Mouse (Mus musculus): Measurements from ENCODE around the gene As3mt. TPM values are rescaled to one million over a fixed set of nuclear protein-coding genes. Genes with fewer than 3 reads are reported as not detected.

As3mt gene
- total and polyA plus RNA-seq, 3 experiments = 30.7 to 52.1 (median 43.3) TPM

- Histone ChIP-seq H3K27me3 (replicated peaks) (no peaks in the 10 kb centered on the region), H3K9me3 (replicated peaks; ENCODE audit: low read length) (no peaks in the 10 kb centered on the region), H3K27ac (ENCODE audit: insufficient read depth, low read depth) (no peak overlapping the region), H3K36me3 (replicated peaks in 1 of 2; ENCODE audit: control insufficient read depth in 1 of 2, insufficient read depth in 1 of 2, low read length in 1 of 2) (peaks cover 25 to 75% of the 10 kb centered on the region in 2 experiments), H3K4me3 (replicated peaks in 1 of 3; ENCODE audit: low read depth in 2 of 3, low read length in 2 of 3, poor library complexity in 1 of 3) (no peak overlapping the region), H3K9ac (ENCODE audit: insufficient read depth, low read depth) (no peak overlapping the region), H3K4me1 (ENCODE audit: control insufficient read depth in 1 of 2, insufficient read depth in 2 of 2) (peaks cover 2 to 4% of the 10 kb centered on the region in 2 experiments; a peak in 1 of 4 replicates), H3K4me2 (ENCODE audit: insufficient read depth, low read depth, poor library complexity, severe bottlenecking) (no peak overlapping the region), H3K79me2 (replicated peaks; ENCODE audit: control insufficient read depth, extremely low read depth, insufficient read depth, poor library complexity, severe bottlenecking) (no peaks in the 10 kb centered on the region)
- in situ Hi-C loops (cut with MboI; ENCODE audit: low pct_ligation_motif_present, low pct_unique_long_range_greater_than_20kb, low sequenced_read_pairs) = no loop called here
- dilution Hi-C loops (cut with MboI; ENCODE audit: extremely low pct_ligation_motif_present, extremely low pct_unique_long_range_greater_than_20kb, low sequenced_read_pairs) = no loop called here
- no peak for DNase-seq (ENCODE audit: extremely low read depth)
- TF ChIP-seq EP300 (IDR thresholded peaks at IDR 0.05; ENCODE audit: low read length) = no peak
- no peak for TF ChIP-seq ZNF384 (IDR thresholded peaks at IDR 0.05; ENCODE audit: low read depth, low read length)
- no peak for TF ChIP-seq POLR2A (IDR thresholded peaks at IDR 0.05; ENCODE audit: low read depth, low read length)
- TF ChIP-seq USF1 (IDR thresholded peaks at IDR 0.05; ENCODE audit: low read depth, low read length) = no peak
- TF ChIP-seq HCFC1 (IDR thresholded peaks at IDR 0.05; ENCODE audit: low read depth, low read length) = no peak
- TF ChIP-seq GABPA (IDR thresholded peaks at IDR 0.05; ENCODE audit: insufficient replicate concordance, low read depth, low read length) = no peak
- no peak for TF ChIP-seq MXI1 (IDR thresholded peaks at IDR 0.05; ENCODE audit: low read depth, low read length)
- no peak for TF ChIP-seq USF2 (conservative IDR thresholded peaks at IDR 0.05; ENCODE audit: low read depth, low read length)
- no peak for TF ChIP-seq PAX5 (IDR thresholded peaks at IDR 0.05; ENCODE audit: low read length)
- no peak for TF ChIP-seq MAFK (IDR thresholded peaks at IDR 0.05; ENCODE audit: insufficient replicate concordance, low read length)
- TF ChIP-seq ZMIZ1 (IDR thresholded peaks at IDR 0.05; ENCODE audit: low read depth, low read length) = no peak
- TF ChIP-seq IRF4 (IDR thresholded peaks at IDR 0.05; ENCODE audit: low read depth, low read length) = no peak
- TF ChIP-seq ELF1 (IDR thresholded peaks at IDR 0.05; ENCODE audit: low read depth, low read length) = no peak
- TF ChIP-seq POLR2AphosphoS2 (IDR thresholded peaks at IDR 0.05; ENCODE audit: low read depth, low read length) = no peak
- TF ChIP-seq MAZ (IDR thresholded peaks at IDR 0.05; ENCODE audit: low read depth, low read length) = no peak
- TF ChIP-seq SIN3A (IDR thresholded peaks at IDR 0.05; ENCODE audit: low read length) = no peak
- no peak for TF ChIP-seq TBP (conservative IDR thresholded peaks at IDR 0.05; ENCODE audit: low read depth, low read length)
- TF ChIP-seq JUN (IDR thresholded peaks at IDR 0.05; ENCODE audit: insufficient read depth, low read depth, low read length) = no peak
- TF ChIP-seq KAT2A (IDR thresholded peaks at IDR 0.05; ENCODE audit: insufficient replicate concordance, low read length) = no peak
- no peak for TF ChIP-seq NELFE (IDR thresholded peaks at IDR 0.05; ENCODE audit: low read depth, low read length)
Observed at GRCm38 (mm10) chr19:46737106-46737505, 29.8 kb downstream of the As3mt start.

- peak; percentile 78 for DNase-seq (ENCODE audit: extremely low read depth)
- dilution Hi-C loops (cut with MboI; ENCODE audit: extremely low pct_ligation_motif_present, extremely low pct_unique_long_range_greater_than_20kb, low sequenced_read_pairs) = no loop called here
- TF ChIP-seq TCF12 (IDR thresholded peaks at IDR 0.05; ENCODE audit: low read depth, low read length) = no peak
- no peak for TF ChIP-seq RCOR1 (conservative IDR thresholded peaks at IDR 0.05; ENCODE audit: low read depth, low read length)
- TF ChIP-seq CTCF (conservative IDR thresholded peaks at IDR 0.05 in 1 of 2, IDR thresholded peaks at IDR 0.05 in 1 of 2; ENCODE audit: low read depth in 2 of 2, low read length in 2 of 2) = peak; percentile 87 to 96
- TF ChIP-seq JUND (conservative IDR thresholded peaks at IDR 0.05; ENCODE audit: low read depth, low read length) = peak; percentile 34; the same call in 1 of the 2 replicates
- TF ChIP-seq SMC3 (IDR thresholded peaks at IDR 0.05; ENCODE audit: low read depth, low read length) = peak; percentile 94
- TF ChIP-seq ZKSCAN1 (IDR thresholded peaks at IDR 0.05; ENCODE audit: borderline replicate concordance, low read depth, low read length) = no peak
- TF ChIP-seq POLR2AphosphoS2 (IDR thresholded peaks at IDR 0.05; ENCODE audit: low read depth, low read length) = no peak
- TF ChIP-seq EP300 (IDR thresholded peaks at IDR 0.05; ENCODE audit: low read length) = no peak
- TF ChIP-seq GABPA (IDR thresholded peaks at IDR 0.05; ENCODE audit: insufficient replicate concordance, low read depth, low read length) = no peak
- TF ChIP-seq TBP (conservative IDR thresholded peaks at IDR 0.05; ENCODE audit: low read depth, low read length) = 0 out of 2 replicates have a peak, but pooled peaks have one; percentile 36
- peak; percentile 97 for TF ChIP-seq RAD21 (IDR thresholded peaks at IDR 0.05; ENCODE audit: low read depth, low read length)
- no peak for TF ChIP-seq HCFC1 (IDR thresholded peaks at IDR 0.05; ENCODE audit: low read depth, low read length)
- TF ChIP-seq E2F4 (IDR thresholded peaks at IDR 0.05; ENCODE audit: insufficient replicate concordance, low read depth, low read length) = no peak
- TF ChIP-seq ZC3H11A (IDR thresholded peaks at IDR 0.05; ENCODE audit: low read depth, low read length) = peak; percentile 74
- TF ChIP-seq JUN (IDR thresholded peaks at IDR 0.05; ENCODE audit: insufficient read depth, low read depth, low read length) = no peak
- H3K27me3 ChIP-seq (replicated peaks) = no peaks in the 10 kb centered on the region
- 0 out of 4 replicates have a peak, but pooled peaks cover 0 to 2% of the 10 kb centered on the region in 2 experiments for H3K4me1 ChIP-seq (ENCODE audit: control insufficient read depth in 1 of 2, insufficient read depth in 2 of 2)
- H3K36me3 ChIP-seq (replicated peaks in 1 of 2; ENCODE audit: control insufficient read depth in 1 of 2, insufficient read depth in 1 of 2, low read length in 1 of 2) = peaks cover 16 to 50% of the 10 kb centered on the region in 2 experiments
- no peak overlapping the region for H3K4me2 ChIP-seq (ENCODE audit: insufficient read depth, low read depth, poor library complexity, severe bottlenecking)
- no peaks in the 10 kb centered on the region for H3K79me2 ChIP-seq (replicated peaks; ENCODE audit: control insufficient read depth, extremely low read depth, insufficient read depth, poor library complexity, severe bottlenecking)
- no peak overlapping the region for H3K4me3 ChIP-seq (replicated peaks in 1 of 3; ENCODE audit: low read depth in 2 of 3, low read length in 2 of 3, poor library complexity in 1 of 3)
- H3K27ac ChIP-seq (ENCODE audit: insufficient read depth, low read depth) = no peak overlapping the region
- H3K9ac ChIP-seq (ENCODE audit: insufficient read depth, low read depth) = no peak overlapping the region
- no peaks in the 10 kb centered on the region for H3K9me3 ChIP-seq (replicated peaks; ENCODE audit: low read length)
- in situ Hi-C loops (cut with MboI; ENCODE audit: low pct_ligation_motif_present, low pct_unique_long_range_greater_than_20kb, low sequenced_read_pairs) = loop anchor here (5.0 kb wide), 2 partner anchors 68 to 153 kb away; partner anchors contain the start of gene Cyp17a1
Observed at GRCm38 (mm10) chr19:46740341-46741008, 33.2 kb downstream of the As3mt start.
